Mouse (Mus musculus) bone marrow macrophage, adult 2 months (primary cell): ENCODE measurements at regions not wholly inside any gene's neighbourhood (a gene's known extent, or its start where the extent isn't known, plus 50 kb on each side); places are given as distances from the start of the nearest gene placed in this dataset.

Experiments used
- CTCF ChIP-seq: IDR thresholded peaks from 2 replicates; pipeline ENCODE4 v1.5.1; 2012; ENCODE audit warnings: low read depth, mild to moderate bottlenecking, low read length, moderate library complexity
- POLR2A ChIP-seq: IDR thresholded peaks from 2 replicates; pipeline ENCODE4 v1.6.1; 2012; ENCODE audit warnings: mild to moderate bottlenecking, low read depth, low read length, borderline replicate concordance

DNA sequence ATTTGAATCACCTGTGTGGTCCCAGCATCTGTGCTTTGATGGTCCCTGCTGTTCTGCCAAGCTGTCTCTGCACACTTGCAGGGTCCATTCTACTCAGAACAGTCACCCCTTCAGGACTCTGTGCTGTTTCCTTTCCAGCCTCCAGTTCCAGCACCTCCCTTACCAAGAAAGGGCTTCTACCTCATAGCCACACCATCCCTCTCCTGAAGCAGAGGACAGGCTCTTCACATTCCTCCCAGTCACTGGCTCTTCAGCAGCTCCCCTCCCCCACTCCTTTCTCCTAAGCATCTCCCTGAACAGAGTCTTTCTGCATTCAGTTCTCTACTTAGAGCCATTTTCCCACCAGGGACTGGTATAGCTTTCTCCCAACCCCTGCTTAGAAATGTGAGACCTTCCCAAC, 128.4 kb downstream of the Dad1 start:
- TF ChIP-seq CTCF: no peak
- TF ChIP-seq POLR2A: no peak
